Mouse (Mus musculus) urinary bladder, adult 2 months (tissue): Measurements from ENCODE around the gene Olig2. TPM values are rescaled to one million over a fixed set of nuclear protein-coding genes. Genes with fewer than 3 reads are reported as not detected.

Experiments
- DNase-seq: peaks from one replicate; pipeline ENCODE4 v3.0.0; 2022; ENCODE audit warnings: low spot score
- polyA plus RNA-seq: library from polyadenylated mRNA; depleted of rRNA; stranded (reverse); fragments of >200 nt; gene quantifications from 2 replicates; pipeline ENCODE4 v1.2.3, GENCODE M21; 2012; rRNA removed

Gene Olig2
- not detected in 2 replicates for polyA plus RNA-seq

DNA sequence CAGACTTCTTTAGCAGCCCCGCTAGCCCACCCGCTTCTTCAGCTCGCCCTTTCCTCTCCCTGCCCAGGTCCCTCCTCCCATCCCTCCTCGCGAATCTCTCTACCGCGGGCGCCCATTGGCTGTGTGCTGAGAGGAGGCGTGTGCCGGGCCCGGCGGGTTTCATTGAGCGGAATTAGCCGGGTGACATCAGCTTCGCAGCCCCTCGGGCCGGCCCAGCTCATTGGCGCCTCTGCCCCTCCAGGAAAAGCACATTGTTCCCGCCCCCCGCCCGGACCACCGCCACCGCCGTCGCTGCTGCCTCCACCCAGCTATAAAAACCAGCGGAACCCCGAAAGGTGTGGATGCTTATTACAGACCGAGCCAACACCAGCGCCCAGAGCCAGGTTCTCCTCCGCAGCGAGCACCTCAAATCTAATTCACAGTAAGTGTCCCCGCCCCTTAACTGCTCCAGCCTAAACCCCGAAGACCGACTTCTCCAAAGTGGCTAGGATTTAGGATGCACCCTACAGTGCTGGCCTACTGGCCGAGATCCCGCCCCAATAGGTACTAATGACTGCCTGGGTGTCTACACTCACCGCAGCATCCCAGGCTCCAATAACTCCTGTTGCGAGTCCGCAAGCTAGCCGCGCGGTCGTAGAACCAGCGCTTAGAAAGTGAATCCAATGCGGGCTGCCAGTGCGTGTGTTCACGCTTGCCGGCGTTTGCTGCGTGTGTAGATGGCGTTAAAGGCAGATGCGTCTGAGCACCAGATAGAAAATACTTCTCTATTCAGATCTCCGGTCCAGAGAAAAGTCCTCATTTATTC lies at the start of gene Olig2:
Olig2 (plus strand) TSS at position 225 of the 805 bp plus-strand sequence.
- DNase-seq = no peak

DNA sequence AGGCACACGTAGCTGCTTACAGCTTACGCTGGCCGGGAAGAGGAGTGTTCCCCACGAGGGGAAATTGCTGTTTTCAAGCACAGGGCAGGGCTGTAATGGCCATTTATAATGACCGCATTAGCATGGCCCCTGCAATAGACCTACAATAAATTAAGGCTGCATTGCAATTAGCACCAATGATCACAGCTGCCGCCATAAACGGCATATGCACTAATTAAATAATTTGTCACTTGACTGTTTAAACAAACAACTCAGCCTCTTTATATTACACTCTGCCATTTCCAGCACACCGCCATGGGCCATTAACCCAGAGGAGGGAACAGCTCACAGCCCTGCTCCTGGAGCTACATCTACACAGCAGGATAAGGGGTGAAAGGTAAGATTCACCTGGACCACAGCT lies 49.4 kb upstream of the Olig2 start:
- DNase-seq = no peak

DNA sequence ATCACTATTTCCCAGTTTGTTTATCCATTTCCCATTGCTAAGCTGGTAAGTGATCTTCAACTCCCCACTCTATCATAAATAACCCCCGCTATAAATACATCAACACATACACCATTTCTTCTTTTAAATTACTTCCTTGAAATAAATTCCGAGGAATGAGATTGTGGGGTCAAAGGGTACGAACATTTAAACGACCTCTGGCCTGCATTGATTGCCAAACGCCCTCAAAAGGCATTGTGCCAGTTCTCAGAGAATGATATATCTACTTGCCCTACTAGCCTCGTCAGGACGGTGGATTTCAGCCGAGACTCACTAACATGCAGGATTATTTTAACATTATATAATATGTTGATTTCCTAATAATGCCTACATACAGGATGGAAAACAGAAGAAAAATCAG lies 38.2 kb upstream of the Olig2 start:
- no peak for DNase-seq

DNA sequence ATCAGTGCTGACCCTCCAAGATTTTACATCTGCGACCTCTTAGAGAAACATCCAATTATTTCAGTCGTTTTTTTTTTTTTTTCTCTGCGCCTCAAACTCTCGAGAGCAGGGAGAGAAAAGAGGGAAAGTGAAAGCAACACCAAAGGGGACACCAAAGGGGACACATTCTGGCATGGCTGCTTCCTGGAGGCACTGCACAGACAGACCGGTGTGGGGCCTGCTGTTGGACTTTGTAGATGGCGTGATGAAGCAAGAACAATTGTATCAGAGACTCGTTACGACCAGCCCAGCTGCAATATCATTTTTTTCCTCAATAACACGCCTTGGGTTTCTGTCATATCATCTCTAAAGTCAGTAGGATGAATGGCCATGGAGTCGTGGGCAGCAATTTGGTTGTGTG lies 37.6 kb upstream of the Olig2 start:
- DNase-seq = no peak

DNA sequence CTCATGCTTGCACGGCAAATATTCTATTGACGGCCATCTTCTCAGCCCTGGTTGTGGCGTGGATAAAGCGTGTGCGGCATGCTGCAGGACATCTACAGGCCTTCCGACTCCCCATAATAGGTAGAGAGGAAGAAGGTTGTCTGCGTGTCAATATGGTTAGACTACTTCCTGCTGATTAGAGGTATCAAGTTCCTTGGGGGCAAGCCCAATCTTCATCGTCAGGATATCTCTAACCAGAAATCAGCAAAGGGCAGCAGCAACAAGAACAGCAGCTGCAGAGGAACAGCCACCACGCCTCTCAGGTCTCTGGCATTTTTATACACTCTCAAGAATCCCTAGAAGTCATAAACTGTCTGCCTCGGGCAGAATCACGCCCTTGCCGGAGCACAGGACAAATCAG lies 37.0 kb upstream of the Olig2 start:
- DNase-seq = no peak

DNA sequence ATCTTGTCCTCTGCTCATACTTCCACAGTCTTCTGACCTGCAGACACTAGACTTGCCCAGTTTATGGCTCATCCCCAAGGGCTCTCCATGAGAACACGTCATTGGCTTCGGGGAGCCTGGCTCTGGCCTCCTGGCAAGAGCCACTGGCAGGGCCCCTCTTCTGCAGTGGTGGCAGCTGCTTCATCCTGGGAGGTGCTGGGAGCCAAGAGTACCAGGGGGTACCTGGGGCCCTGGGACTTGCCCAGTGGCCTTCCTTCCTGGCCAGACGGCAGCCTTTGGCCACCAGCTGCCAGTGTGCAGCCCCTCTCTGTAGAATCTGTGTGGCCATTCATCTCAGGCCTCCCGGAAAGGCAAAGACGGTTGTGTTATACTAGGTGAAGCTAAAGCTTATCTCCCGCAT lies 34.0 kb upstream of the Olig2 start:
- DNase-seq = no peak

DNA sequence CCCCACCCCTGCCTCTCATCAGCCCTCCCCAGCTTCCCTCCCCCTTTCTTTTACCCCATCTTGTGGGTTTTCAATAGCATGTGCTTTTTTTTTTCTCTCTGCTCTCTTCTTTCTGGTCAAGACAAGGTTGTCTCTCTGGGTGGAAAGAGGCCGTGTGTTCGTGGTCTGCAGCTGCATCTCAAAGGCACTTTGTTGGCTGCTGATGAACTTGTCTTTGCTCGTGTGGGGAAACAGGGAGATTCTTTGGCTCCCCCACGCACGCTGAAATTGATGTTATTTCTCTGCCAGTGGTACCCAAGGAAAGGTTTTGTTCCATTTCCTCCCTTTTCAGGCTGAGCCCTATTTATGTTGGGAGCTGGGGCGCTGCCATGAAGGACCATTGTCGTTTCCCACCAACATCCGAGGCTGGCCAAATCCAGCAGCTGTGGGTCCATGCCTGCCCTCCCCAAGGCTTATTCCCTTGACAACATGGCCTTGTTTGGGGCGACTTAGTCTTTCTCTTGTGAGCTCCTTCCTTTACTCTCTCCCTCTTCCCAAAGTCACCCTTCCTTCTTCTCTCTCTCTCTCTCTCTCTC lies 33.5 kb upstream of the Olig2 start:
- no peak for DNase-seq

DNA sequence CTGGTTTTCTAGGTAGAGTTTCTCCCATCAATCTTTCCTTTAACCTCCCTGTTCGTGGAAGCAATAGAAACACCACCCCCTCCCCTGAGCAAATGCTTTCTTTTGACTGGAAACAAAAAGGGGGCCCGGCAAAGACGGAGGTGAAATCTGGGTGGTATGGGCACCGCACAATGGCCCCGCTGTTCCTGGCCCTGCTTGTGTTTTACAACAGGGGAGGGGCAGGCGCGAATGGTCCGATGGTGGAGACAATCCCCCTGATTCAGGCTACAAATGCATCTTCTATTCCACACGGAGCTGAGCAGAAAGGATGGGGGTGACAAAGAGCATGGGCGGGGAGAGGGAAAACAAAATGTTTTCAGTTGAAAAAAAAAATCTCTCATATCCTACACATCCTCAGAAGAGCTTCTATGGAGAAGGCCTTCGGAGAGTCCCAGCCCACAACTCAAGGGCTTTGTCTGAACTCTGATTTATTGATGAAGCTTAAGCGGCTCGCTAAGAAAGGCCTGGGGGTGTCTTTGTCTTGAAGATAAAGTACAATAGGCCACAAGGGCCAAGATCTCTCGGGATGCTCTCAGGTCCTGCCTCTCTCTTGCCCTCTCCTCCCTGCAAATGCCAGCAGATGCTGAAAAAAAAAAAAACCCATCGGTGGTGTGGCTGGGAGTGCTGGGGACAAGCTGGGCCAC lies 32.4 kb upstream of the Olig2 start:
- DNase-seq = no peak

DNA sequence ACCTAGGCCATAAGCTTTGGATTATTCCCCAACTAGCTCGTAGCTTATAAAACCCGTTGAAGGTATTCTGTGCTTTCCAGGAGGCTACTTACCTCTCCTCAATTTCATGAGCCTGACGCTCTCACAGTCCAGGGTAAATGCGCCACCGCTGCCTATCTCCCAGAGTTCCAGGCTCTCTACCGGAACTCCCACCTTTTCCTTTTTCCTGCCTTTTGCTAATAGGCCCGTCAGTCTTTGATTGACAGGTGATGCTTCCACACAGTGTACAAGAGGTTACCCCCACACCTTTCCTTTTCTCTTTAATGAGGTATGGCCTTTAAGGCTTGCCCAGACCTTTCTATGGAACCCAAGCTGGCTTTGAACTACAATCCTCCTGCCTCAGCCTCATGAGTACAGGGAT lies 25.4 kb upstream of the Olig2 start:
- no peak for DNase-seq

DNA sequence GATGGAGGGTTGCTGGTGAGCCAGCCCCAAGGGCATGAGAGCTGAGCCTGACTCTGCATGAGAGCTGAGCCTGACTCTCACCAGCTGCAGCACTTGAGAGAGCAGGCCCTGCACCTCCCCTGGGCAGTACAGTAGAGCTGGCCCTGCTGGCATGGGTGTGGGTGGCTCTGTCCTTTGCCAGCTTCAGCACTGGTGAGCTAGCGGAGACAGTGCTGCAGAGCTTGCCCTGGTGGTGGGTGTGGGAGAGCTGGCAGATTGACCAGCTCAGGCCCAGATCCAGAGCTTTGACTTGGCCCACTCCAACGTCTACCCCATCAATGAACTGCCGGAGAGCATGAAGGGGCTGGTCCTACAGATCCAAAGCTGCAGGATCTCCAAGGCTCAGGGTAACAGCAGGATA lies 22.3 kb upstream of the Olig2 start:
- no peak for DNase-seq

DNA sequence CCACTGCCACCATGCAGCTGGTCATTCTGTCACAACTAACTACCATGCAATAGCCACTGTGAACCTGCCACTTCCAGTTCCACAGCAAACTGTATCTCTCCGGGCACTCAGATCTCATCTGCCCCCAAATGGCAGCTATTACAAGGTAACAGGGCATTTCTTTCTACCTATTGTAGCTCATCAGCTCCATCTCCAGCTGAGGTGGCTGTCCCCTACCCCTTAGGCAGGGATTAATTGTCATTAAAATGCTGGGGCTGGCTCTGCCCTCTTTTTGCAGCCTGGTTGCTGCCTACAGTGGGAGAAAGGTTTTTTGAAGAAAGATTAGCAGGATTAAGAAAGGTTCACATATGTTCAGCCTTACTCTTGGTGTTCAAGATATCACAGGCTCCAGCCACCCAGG lies 18.9 kb upstream of the Olig2 start:
- no peak for DNase-seq

DNA sequence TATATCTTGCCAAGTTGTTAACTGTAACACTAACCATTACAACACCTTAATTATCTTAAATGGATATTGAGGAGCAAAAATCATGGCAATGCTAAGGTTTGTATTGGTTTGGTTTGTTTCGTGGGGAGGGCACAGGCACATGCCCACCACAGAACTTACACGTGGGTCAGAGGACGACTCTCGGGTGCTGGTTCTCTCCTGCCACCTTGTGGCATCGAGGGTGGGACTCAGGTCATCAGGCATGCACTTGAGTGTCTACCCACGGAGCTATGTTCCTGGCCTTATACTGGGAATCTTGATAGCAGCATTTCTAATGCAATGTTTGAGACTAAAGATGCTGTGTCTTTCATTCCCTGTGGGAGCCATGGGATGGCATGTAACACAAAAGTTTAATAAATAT lies 8.2 kb upstream of the Olig2 start:
- DNase-seq = no peak

DNA sequence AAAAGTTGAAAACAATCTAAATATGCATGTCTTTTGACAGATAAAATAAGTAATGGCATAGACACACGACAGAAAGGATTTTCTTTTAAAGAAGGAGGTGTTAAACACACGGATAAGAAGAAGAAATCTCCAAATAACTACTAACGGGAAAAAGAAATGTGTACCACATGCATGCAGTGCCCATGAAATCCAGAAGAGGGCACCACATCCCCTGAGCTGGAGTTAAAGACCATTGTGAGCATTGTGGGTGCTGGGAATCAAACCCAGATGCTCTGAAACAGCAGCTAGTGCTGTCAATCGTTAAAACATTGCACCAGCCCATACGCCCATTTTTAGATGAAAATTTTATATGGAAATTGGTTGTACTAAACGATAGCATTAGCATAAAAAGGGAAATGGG lies 7.3 kb upstream of the Olig2 start:
- DNase-seq = no peak

DNA sequence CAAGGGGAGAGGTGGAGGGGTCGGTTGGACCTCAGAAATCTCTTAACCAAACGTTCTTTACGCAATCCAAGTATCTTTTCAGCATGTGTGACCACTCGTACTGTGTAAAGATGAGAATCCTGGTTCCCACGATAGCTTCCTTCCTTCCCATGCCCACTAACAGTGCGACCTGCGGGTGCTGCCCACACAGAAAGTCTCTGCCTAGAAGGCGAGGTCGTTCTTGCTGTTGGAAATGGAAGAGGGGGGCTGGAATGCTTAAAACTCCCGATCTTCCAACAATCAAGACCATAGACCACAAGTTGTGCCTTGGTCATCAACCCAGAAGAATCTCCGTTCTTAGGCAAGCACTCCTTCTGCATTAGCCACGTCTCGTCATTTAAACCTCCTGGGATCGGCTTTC lies 6.0 kb upstream of the Olig2 start:
- no peak for DNase-seq

DNA sequence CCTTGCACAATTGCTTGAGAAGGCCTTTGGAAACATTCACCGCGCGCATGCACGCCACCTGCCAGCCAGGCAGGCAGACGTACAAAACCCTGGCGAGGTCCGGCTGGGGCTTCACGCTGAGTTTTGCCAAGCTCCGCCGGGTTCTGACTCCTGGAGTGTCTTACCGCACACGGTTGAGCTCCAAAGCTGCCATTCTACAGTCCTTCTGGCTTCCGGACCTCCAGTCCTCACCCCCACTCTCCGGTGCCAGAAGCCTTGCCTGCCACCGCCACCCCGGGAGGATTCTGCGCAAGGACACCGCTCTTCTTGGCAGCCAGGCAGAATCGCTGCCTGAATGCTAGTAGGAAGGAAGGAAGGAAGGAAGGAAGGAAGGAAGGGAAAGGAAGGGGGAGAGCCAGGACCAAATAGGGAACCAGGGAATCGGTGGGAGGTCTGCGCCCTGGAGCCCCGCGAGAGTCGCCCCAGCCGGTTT lies 3.0 kb upstream of the Olig2 start:
- no peak for DNase-seq

DNA sequence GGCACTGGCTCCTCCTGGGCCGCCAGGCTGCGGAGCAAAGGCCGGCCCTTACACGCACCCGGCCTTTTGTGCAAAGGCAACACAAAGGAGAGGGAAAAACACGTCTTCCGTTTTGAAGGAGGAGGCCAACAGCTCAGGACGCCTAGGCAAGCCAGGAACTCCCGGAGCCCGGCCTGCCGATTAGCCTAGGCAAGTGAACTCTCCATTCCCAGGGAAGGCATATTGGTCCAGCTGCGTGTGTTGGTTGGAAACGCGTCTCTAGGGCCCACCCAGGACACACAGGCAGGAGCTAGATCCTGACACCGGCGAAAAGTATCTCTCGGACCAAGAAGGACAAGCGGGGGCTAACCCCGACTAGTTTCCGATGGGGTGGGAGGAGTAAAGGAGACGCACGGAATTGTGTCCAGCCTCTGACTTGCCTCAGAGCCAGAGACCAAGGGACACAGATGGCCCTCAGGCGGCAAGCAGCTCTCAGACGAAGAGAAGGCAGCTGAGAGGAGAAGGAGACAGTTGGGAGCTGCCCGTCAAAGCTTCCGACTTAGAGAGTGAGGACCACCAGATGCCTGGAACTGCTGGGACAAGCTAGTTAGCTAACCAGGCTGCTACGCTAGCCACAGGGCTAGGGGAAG lies 2.5 kb upstream of the Olig2 start:
- DNase-seq = no peak

DNA sequence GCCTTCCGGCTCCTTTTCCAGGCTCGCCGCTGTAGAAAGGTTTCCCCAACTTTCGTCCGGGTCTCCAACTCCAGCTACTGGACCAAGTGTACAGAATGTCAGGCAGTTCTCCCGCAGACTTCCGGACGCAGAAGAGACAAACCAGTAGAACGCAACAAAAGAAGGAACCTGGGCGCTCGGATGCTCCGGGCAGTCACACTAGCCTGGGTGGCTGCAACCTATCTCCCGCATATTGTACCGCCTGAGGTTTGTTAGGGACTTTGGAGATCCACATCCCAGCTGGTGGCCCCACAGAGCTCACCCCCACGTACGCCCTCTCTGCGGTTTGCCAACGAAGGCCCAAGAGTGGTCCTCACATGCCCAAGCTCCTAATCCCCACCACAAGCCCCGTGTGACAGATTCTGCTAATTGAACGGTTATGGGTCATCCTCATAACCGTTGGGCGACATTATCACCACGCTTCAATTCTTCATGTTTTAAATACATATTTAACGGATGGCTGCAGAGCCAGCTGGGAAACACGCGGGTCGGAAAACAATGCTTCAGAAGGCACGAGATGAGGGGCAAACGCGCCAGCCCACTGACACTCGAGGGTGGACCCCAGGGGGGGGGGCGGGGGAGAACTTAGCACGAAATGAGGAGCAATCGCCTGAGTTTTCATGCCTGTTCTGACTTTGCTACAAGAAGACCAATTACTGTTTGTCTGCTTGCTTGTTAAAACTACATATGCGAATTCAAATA lies 1.8 kb upstream of the Olig2 start:
- DNase-seq = no peak

DNA sequence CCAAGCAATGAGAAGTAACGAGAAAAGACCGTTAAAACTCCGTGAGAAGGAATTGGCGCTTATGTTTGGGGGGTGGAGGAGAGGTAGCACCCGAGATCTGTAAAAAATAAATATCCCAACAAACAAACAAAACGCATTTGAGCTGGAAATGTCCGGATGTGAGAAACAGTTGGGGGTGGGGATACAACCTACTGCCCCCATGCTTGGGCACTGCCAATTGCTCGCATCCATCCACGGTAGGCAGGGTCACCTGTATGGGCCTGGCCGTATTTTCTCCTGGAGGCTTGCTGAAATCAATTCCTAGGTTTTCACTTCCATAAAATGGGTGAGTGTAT lies 1.2 kb upstream of the Olig2 start:
- DNase-seq = no peak

DNA sequence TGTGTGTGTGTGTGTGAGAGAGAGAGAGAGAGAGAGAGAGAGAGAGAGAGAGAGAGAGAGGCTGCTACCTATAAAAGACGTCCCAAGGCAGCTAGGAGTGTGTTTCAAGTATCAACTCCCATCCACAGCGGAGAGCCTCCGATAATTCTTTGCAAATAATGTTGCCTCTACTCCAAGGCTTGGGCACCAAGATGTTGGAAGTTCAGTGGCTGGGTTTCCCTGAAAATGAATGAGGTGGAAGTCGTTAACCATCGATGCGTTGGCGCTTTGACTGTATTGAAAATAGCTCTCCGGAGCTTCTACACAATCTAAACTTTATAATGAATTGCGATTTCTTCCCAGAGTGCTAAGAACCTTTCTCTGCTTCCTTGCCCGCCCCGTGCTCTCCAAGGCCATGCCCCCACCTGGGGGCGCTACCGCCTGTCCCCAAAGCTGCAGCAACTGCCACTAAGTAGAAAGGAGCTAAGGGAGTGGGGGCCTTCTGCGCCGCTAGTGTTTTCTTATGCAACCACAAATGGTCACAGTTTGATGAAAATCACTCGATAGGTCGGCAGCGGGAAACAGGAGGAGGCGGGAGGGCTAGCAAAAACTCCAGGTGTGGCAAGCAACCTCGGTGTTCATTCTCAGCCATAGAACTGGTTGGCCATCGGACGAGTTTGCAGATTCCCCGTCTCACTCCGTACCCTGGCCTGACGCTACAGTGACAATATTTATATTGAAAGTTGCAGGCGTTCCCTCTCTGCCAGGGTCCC lies 600 bp upstream of the Olig2 start:
- DNase-seq = no peak

DNA sequence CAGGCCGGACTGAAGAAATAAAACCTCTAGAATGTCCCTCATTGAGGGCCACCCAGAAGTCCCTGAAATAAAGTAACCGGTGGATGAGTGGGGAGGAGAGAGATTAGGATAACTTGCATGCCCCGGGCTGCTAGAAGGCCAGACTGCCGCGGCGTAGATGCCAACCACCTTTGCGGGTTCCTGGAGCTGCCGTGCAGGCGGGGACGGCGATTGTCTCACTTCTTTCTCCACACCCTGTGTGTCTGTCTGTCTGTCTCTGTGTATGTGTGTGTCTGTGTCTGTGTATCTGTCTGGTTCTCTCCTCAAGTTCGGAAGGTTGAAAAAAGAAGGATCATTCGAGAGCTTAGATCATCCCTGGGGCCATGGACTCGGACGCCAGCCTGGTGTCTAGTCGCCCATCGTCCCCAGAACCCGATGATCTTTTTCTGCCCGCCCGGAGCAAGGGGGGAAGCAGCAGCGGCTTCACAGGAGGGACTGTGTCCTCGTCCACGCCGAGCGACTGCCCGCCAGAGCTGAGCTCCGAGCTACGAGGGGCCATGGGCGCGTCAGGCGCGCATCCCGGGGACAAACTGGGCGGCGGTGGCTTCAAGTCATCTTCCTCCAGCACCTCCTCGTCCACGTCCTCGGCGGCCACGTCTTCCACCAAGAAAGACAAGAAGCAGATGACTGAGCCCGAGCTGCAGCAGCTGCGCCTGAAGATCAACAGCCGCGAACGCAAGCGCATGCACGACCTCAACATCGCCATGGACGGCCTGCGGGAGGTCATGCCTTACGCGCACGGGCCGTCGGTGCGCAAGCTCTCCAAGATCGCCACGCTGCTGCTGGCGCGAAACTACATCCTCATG lies 1.0 kb downstream of the Olig2 start:
- no peak for DNase-seq
